Mouse (Mus musculus) midbrain, embryonic 10.5 days (tissue): Measurements from ENCODE around the gene Sct. TPM values are rescaled to one million over a fixed set of nuclear protein-coding genes. Genes with fewer than 3 reads are reported as not detected.

Experiments
- DNase-seq: peaks from one replicate; pipeline ENCODE4 v3.0.0-alpha.2; 2017; ENCODE audit warnings: low spot score
- H3K27ac ChIP-seq: fragments of 300-500 bp; sonication (generic); replicated peaks from 2 replicates; pipeline ENCODE4 v1.5.1; 2016; ENCODE audit warnings: mild to moderate bottlenecking
- H3K27me3 ChIP-seq: fragments of 300-500 bp; sonication (generic); 2 replicates; pipeline ENCODE4 v1.6.1; 2016; ENCODE audit warnings: low read depth, mild to moderate bottlenecking; ENCODE audit not compliant: poor library complexity, severe bottlenecking
- H3K36me3 ChIP-seq: fragments of 300-500 bp; sonication (generic); 2 replicates; pipeline ENCODE4 v1.6.1; 2016; ENCODE audit warnings: mild to moderate bottlenecking, moderate library complexity
- H3K4me1 ChIP-seq: fragments of 300-500 bp; sonication (generic); 2 replicates; pipeline ENCODE4 v1.6.1; 2016
- H3K4me3 ChIP-seq: fragments of 300-500 bp; sonication (generic); 2 replicates; pipeline ENCODE4 v1.5.1; 2016; ENCODE audit warnings: mild to moderate bottlenecking, moderate library complexity
- H3K9me3 ChIP-seq: fragments of 300-500 bp; sonication (generic); replicated peaks from 2 replicates; pipeline ENCODE4 v1.6.1; 2016; ENCODE audit warnings: mild to moderate bottlenecking
- WGBS: fragments of 180-500 bp; shearing (Covaris S2); methylation state at CpG from one replicate; pipeline ENCODE4 v1.1.7; 2016; 5-methylcytosine and 5-hydroxymethylcytosine counted together
- polyA plus RNA-seq: library from polyadenylated mRNA; unstranded; fragments of >200 nt; fragmentation: Nextera tagmentation; extraction: Ambion mirVana; gene quantifications from 2 replicates; pipeline ENCODE4 v1.2.1, GENCODE M21; 2016

Gene Sct
- polyA plus RNA-seq = 0.79 and 2.4 TPM in 2 replicates

DNA sequence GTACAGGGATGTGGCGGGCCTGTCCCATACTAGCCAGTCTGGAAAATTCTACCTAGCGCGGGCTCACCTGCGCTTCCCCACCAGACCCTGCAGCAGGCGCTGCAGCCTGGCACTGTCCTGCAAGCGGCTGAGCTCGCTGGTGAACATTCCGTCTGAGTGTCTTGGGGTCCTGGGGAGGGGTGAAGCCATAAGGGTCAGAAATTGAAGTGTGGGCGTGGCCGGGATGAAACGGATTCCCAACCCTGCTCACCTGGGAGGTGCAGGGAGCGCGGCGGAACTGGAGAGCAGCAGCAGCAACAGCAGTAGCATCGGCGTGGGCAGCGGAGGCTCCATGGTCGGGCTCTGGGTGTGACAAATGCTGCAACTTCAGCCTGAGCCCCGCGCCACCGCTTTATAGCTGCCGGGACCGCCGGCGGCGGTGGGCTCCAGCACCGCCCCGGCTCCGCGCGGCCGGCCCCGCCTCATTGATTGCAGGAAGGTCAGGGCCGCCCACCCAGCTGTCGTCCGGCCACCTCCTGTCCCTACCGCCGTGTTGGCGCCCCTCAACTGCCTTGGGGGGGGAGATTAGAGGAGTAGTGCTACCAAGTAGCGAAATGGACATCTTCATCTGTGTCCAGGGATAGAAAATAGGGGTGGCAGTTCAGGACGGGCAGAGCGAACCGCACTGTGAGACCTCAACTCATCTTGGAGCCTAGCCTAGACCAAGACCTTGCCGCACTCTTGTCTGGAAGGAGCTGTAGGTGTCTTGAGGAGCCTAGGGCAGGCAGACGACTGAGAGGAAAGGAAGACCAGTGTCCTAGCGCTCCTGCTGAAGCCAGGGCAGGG, at the start of gene Sct:
Gene Sct (minus strand): TSS at position 368 of the 825 bp plus-strand sequence.
- peaks cover 33% of the 10 kb centered on the region for H3K4me1 ChIP-seq
- H3K9me3 ChIP-seq = no peaks in the 10 kb centered on the region
- H3K27ac ChIP-seq = peak within 1 kb of the TSS; percentile 52
- H3K36me3 ChIP-seq = no peaks in the 10 kb centered on the region
- 2% methylated on average over 46 of the region's 46 CpGs for WGBS
- H3K27me3 ChIP-seq = peaks cover 48% of the 10 kb centered on the region
- peak within 1 kb of the TSS; percentile 55 for H3K4me3 ChIP-seq
- peak; percentile 57 for DNase-seq

DNA sequence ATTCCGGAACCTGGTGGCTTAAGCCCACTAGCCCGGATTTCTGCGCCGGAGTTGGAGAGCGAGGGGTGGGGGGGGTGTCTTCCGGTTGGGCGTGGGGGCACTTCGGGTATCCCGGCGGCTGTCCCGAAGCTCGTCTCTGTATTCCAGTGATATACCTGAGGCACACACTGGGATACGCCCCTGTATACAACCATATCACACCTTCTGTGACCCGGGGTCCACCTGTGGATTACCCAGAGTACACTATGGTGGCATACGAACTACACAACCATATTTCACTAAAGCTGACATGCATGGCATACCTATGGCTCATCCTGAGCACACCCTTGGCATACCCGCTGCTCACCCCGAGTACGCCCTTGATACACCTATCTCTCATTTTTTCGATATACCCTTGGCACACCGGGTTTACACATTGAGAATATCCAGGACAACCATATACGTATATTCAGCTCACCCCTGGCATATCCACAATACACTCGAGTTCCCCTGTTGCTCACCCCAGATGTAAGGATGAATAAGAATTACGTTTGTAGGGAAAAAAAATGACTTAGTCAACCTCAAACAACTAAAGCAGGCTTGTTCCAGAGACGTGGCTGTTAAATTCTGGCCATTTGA, 49.5 kb upstream of the Sct start:
- no peaks in the 10 kb centered on the region for H3K9me3 ChIP-seq
- H3K4me3 ChIP-seq = peak overlapping the region; percentile 77
- no peak for DNase-seq
- H3K36me3 ChIP-seq = peaks cover 33% of the 10 kb centered on the region
- H3K27ac ChIP-seq = peak overlapping the region; percentile 99
- H3K27me3 ChIP-seq = no peaks in the 10 kb centered on the region
- WGBS = 19% methylated on average over 24 of the region's 24 CpGs
- peaks cover 46% of the 10 kb centered on the region for H3K4me1 ChIP-seq

GRCm38 (mm10) chr7:141327469-141328372, 48.8 kb upstream of the Sct start, which contains the start of the genes Deaf1 and Tmem80:
Deaf1 (minus strand) TSS chr7:141327690.
Tmem80 (plus strand) TSS chr7:141327739.
- Histone ChIP-seq H3K9me3 (no peaks in the 10 kb centered on the region), H3K27me3 (no peaks in the 10 kb centered on the region), H3K4me3 (peak within 1 kb of the TSS; percentile 77), H3K36me3 (peaks cover 33% of the 10 kb centered on the region), H3K4me1 (peaks cover 46% of the 10 kb centered on the region), H3K27ac (peak within 1 kb of the TSS; percentile 99)
- WGBS = under 1% methylated on average over 105 of the region's 105 CpGs
- peak; percentile 98 for DNase-seq

DNA sequence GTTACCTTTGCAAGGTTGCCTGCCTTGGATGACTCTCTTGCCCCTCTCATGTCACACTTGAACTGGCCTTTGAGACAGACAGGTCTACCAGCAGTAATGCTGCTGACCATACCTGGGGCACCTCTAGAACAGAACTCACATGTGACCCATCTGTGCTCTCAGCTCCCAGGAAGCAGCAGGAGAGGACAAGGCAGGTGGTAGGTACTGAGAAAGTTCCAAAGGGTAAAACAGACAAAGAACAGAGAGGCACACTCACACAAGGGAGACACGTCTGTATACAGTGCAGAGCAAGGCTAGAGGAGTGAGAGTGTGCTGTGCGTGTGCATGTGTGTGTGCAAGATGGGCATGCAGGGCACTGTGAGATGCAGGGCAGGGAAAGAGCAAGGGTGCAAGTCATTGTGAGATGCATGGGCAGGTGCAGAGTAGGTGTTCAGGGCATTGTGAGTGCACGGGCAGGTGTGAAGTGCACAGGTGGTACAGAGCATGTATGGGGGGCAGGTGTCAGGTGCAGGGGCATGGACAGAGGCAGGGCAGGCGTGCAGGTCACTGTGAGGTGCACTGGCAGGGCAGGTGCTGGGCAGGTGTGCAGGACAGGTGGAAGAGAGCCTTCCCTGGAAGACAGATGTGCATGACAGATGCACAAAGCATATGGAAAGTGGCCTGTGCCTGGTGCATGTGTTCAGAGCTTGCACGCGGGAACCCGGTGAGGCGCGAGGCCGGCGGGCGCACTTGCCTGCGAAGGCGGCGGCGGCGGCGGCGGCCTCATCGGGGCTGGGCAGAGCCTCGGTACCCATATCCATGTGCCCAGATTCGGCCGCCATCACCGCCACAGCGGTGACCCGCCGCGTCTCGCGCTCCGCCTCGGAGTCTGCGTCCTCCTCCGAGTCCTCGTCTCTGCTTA, 47.9 kb upstream of the Sct start:
- Histone ChIP-seq H3K36me3 (peaks cover 33% of the 10 kb centered on the region), H3K27ac (peak overlapping the region; percentile 99), H3K27me3 (no peaks in the 10 kb centered on the region), H3K4me1 (peaks cover 46% of the 10 kb centered on the region), H3K9me3 (no peaks in the 10 kb centered on the region), H3K4me3 (peak overlapping the region; percentile 77)
- 8% methylated on average over 35 of the region's 35 CpGs for WGBS
- no peak for DNase-seq

- Histone ChIP-seq H3K4me1 (peaks cover 46% of the 10 kb centered on the region), H3K36me3 (peaks cover 51% of the 10 kb centered on the region), H3K4me3 (no peak overlapping the region), H3K27me3 (no peaks in the 10 kb centered on the region), H3K9me3 (no peaks in the 10 kb centered on the region), H3K27ac (no peak overlapping the region)
- DNase-seq = no peak
- 95% methylated on average over 1 of the region's 1 CpGs for WGBS
These were observed 45.8 kb upstream of the Sct start for GRCm38 (mm10) chr7:141324686-141325085.

GRCm38 (mm10) chr7:141319446-141319845, 40.5 kb upstream of the Sct start:
- peaks cover 100% of the 10 kb centered on the region for H3K36me3 ChIP-seq
- 80% methylated on average over 2 of the region's 2 CpGs for WGBS
- no peak overlapping the region for H3K27ac ChIP-seq
- DNase-seq = no peak
- H3K4me1 ChIP-seq = peaks cover 4% of the 10 kb centered on the region; the same call in 1 of the 2 replicates
- H3K27me3 ChIP-seq = no peaks in the 10 kb centered on the region
- no peaks in the 10 kb centered on the region for H3K9me3 ChIP-seq
- H3K4me3 ChIP-seq = no peak overlapping the region

DNA sequence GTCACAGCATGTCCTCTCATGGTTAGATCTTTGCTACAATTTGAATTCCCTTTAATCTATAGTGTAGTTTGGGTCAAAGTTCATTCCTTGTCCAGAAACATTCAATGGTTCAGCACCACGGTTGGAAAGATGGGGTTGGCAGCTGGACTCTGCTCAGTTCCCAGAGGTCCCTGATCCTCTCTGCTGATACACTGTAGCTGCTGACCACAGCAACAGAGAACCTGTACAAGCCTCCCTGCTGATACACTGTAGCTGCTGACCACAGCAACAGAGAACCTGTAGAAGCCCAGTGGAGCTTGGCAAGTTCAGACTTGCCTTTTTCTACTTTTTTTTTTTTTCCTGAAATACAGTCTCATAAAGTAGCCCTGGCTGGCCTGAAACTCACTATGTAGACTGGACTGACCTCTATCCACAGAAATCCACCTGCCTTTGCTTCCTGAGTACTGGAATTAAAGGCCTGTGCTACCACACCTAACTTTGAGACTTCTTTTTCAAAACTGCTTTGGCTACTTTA, 38.7 kb upstream of the Sct start:
- H3K4me1 ChIP-seq = no peaks in the 10 kb centered on the region
- no peaks in the 10 kb centered on the region for H3K9me3 ChIP-seq
- H3K36me3 ChIP-seq = peaks cover 100% of the 10 kb centered on the region
- H3K27me3 ChIP-seq = no peaks in the 10 kb centered on the region
- DNase-seq = no peak
- H3K27ac ChIP-seq = no peak overlapping the region
- no peak overlapping the region for H3K4me3 ChIP-seq
- WGBS = 80% methylated on average over 1 of the region's 1 CpGs

GRCm38 (mm10) chr7:141315974-141316373, 37.0 kb upstream of the Sct start:
- Histone ChIP-seq H3K27me3 (no peaks in the 10 kb centered on the region), H3K4me1 (no peaks in the 10 kb centered on the region), H3K9me3 (no peaks in the 10 kb centered on the region), H3K27ac (no peak overlapping the region), H3K4me3 (no peak overlapping the region), H3K36me3 (peaks cover 100% of the 10 kb centered on the region)
- WGBS = 82% methylated on average over 5 of the region's 5 CpGs
- DNase-seq = no peak

GRCm38 (mm10) chr7:141315076-141315475, 36.1 kb upstream of the Sct start:
- H3K9me3 ChIP-seq = no peaks in the 10 kb centered on the region
- no peak for DNase-seq
- 92% methylated on average over 8 of the region's 8 CpGs for WGBS
- no peak overlapping the region for H3K4me3 ChIP-seq
- H3K27ac ChIP-seq = no peak overlapping the region
- peaks cover 100% of the 10 kb centered on the region for H3K36me3 ChIP-seq
- H3K27me3 ChIP-seq = no peaks in the 10 kb centered on the region
- H3K4me1 ChIP-seq = no peaks in the 10 kb centered on the region

- no peaks in the 10 kb centered on the region for H3K27me3 ChIP-seq
- peaks cover 100% of the 10 kb centered on the region for H3K36me3 ChIP-seq
- H3K9me3 ChIP-seq = no peaks in the 10 kb centered on the region
- no peak overlapping the region for H3K4me3 ChIP-seq
- WGBS = 93% methylated on average over 2 of the region's 2 CpGs
- no peaks in the 10 kb centered on the region for H3K4me1 ChIP-seq
- H3K27ac ChIP-seq = no peak overlapping the region
- DNase-seq = no peak
These were observed 35.5 kb upstream of the Sct start for GRCm38 (mm10) chr7:141314416-141314815.

GRCm38 (mm10) chr7:141304537-141304936, 25.6 kb upstream of the Sct start:
- WGBS = 89% methylated on average over 4 of the region's 4 CpGs

More at GRCm38 (mm10) chr7:141304537-141304936, 25.6 kb upstream of the Sct start:
- Histone ChIP-seq H3K4me3 (no peak overlapping the region), H3K9me3 (no peaks in the 10 kb centered on the region), H3K36me3 (peaks cover 100% of the 10 kb centered on the region), H3K27me3 (no peaks in the 10 kb centered on the region), H3K4me1 (no peaks in the 10 kb centered on the region), H3K27ac (no peak overlapping the region)
- DNase-seq = no peak
